Mouse (Mus musculus) adrenal gland, postnatal 36 days (tissue): ENCODE results near the gene Ccdc7b. TPM values are rescaled to one million over a fixed set of nuclear protein-coding genes. Genes with fewer than 3 reads are reported as not detected.
"Not testable (repeated sequence)": the region's sequence is repeated elsewhere in the genome, so short reads cannot be mapped to it uniquely, and the experiment has no call there.

ENCODE experiments used
- DNase-seq, 2 experiments: peaks; one replicate each; pipeline ENCODE4 v3.0.0; 2021; ENCODE audit warnings: mixed read lengths in 1 of 2
- long read RNA-seq, 2 experiments: library from polyadenylated mRNA; stranded (forward); transcript quantifications; one replicate each; pipeline ENCODE4 v2.0.0; 2021; ENCODE audit warnings: borderline sequencing depth in 2 of 2
- total RNA-seq, 2 experiments: library from RNA; stranded (reverse); gene quantifications; 2 replicates each; pipeline ENCODE4 v1.2.3; 2021

The Ccdc7b gene
- total RNA-seq: not detected
- long read RNA-seq, experiment 1: 0 reads
- long read RNA-seq, experiment 2: 0 reads

GRCm38 (mm10) chr8:129066834-129067233 lies at the start of gene Ccdc7b:
TSS of gene Ccdc7b (plus strand) at chr8:129067134.
- DNase-seq: not testable (repeated sequence)

DNA sequence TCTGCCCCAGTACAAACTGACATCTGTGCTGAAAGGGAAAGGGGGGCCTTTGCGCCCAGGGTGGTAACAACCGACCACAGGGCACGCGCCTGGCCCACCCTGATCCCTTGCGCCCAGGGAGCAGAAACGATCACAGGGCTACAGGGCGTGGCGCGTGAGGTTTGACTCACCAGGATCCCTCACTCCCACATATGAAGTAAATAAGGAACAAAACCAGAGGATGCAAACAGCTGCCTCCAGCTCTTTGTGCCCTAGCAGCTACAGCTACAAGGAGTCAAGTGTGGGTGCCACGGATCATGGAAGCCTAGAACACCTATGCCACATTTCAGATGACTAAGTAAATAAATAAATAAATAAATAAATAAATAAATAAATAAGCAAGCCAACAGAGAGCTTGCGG lies 1.5 kb upstream of the Ccdc7b start, which contains the start of gene Ccdc7a:
Gene Ccdc7a, minus strand, starts transcription at position 101 of the 400 bp plus-strand sequence.
- not testable (repeated sequence) for DNase-seq

DNA sequence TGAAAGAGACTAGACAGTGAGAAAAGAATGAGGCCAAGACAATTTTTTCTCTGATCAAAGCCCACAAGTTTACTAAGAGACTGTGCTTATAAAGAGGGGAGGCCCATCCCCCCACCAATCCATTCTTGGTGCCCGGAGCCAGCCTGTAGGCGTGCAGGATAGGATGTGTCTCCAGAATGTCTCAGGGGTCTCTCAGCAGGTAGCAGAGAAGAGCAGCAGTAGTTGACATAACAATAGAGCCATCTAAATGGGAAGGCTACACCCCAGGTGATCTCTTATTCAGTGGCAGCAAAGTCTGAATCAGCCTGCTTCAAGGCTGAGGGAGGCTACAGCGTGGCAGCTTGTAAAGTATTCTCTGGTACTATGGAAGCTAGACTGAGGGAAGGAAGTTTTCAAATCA lies 48.8 kb downstream of the Ccdc7b start:
- DNase-seq: not testable (repeated sequence)

- DNase-seq: no peak
Measured at GRCm38 (mm10) chr8:129131561-129131960, 64.6 kb downstream of the Ccdc7b start, which contains the start of gene Gm10999. TSS of gene Gm10999 (minus strand) at chr8:129131661.

DNA sequence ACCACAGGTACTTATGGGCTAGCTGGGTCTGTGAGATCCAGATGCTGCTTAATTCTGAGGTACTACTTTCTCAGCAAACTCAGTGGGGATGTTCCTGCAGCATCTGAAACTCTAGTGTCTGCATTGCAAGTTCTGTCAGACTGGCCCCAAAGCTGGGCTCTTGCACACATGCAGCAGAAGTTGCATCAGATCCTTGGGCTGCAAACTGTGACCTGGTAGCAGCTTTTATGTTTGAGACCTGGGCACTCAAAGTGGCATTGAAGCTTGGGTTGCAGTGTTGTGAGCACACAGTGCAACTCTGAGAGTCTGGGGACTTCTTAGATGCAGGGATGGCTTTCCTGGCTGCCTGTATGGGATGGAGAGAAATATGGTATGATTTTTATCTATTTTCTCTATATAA lies 66.5 kb downstream of the Ccdc7b start:
- no peak for DNase-seq

Other genes with a start within 250 kb of the Ccdc7b start
- gene Ccdc7a, start 1.6 kb upstream of the Ccdc7b start, total RNA-seq: not detected
- gene Gm10999, start 64.5 kb downstream of the Ccdc7b start, total RNA-seq: not detected
- 10 to 100 TPM; 10.1 to 14.2 TPM for gene 2610044O15Rik8, start 167.3 kb downstream of the Ccdc7b start, total RNA-seq